Mouse (Mus musculus) heart, embryonic 10.5 days (tissue): Measurements from ENCODE around the gene Celf2. TPM values are rescaled to one million over a fixed set of nuclear protein-coding genes. Genes with fewer than 3 reads are reported as not detected.

ENCODE experiments used
- DNase-seq: peaks from one replicate; pipeline ENCODE4 v3.0.0-alpha.2; 2017; ENCODE audit warnings: low spot score
- H3K27ac ChIP-seq: fragments of 300-500 bp; sonication (generic); 2 replicates; pipeline ENCODE4 v1.5.1; 2016; ENCODE audit warnings: mild to moderate bottlenecking
- H3K27me3 ChIP-seq: fragments of 300-500 bp; sonication (generic); 2 replicates; pipeline ENCODE4 v1.6.1; 2016; ENCODE audit warnings: mild to moderate bottlenecking; ENCODE audit not compliant: poor library complexity, insufficient read depth, severe bottlenecking
- H3K36me3 ChIP-seq: fragments of 300-500 bp; sonication (generic); 2 replicates; pipeline ENCODE4 v1.6.1; 2016; ENCODE audit warnings: mild to moderate bottlenecking, moderate library complexity
- H3K4me1 ChIP-seq: fragments of 300-500 bp; sonication (generic); 2 replicates; pipeline ENCODE4 v1.6.1; 2016; ENCODE audit warnings: mild to moderate bottlenecking
- H3K4me3 ChIP-seq: fragments of 300-500 bp; sonication (generic); 2 replicates; pipeline ENCODE4 v1.5.1; 2016; ENCODE audit warnings: mild to moderate bottlenecking, moderate library complexity
- H3K9me3 ChIP-seq: fragments of 300-500 bp; sonication (generic); 2 replicates; pipeline ENCODE4 v1.6.1; 2016; ENCODE audit warnings: mild to moderate bottlenecking, moderate library complexity
- WGBS: fragments of 180-500 bp; shearing (Covaris S2); methylation state at CpG from one replicate; pipeline ENCODE4 v1.1.7; 2016; 5-methylcytosine and 5-hydroxymethylcytosine counted together
- polyA plus RNA-seq: library from polyadenylated mRNA; unstranded; fragments of >200 nt; fragmentation: Nextera tagmentation; extraction: Ambion mirVana; gene quantifications from 2 replicates; pipeline ENCODE4 v1.2.1, GENCODE M21; 2016

Gene Celf2
- polyA plus RNA-seq, 1 experiment from 2014 or later: 38.2 TPM

- Histone ChIP-seq H3K9me3 (no peaks in the 10 kb centered on the region), H3K27ac (no peak overlapping the region), H3K4me3 (no peak overlapping the region), H3K27me3 (no peaks in the 10 kb centered on the region), H3K4me1 (no peaks in the 10 kb centered on the region), H3K36me3 (no peaks in the 10 kb centered on the region)
- no peak for DNase-seq
- WGBS: 77% methylated on average over 15 of the region's 15 CpGs
Observed at GRCm38 (mm10) chr2:7207691-7208504, 301.5 kb downstream of the Celf2 start.

DNA sequence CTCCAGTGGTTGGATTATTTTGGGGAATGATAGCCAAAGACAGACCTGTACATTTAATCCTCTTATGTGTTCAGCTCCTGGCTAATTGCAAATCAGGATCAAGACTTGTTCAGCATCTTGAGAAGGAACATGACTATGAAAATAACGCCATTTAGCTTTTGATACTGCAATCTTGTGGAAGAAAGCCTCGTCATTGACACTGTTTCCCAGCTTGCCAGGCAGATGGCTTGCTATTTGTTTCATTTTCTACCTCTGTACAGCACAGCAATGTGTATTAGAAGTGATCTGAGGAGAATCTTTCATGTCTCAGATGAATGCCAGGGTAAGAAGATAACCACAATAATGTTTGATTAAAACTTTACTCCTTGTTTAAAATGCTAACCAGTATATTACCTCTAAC lies 315.9 kb downstream of the Celf2 start:
- H3K36me3 ChIP-seq: no peaks in the 10 kb centered on the region
- no peaks in the 10 kb centered on the region for H3K27me3 ChIP-seq
- 71% methylated on average over 2 of the region's 2 CpGs for WGBS
- DNase-seq: no peak
- H3K4me1 ChIP-seq: no peaks in the 10 kb centered on the region
- H3K9me3 ChIP-seq: no peaks in the 10 kb centered on the region
- no peak overlapping the region for H3K27ac ChIP-seq
- no peak overlapping the region for H3K4me3 ChIP-seq

DNA sequence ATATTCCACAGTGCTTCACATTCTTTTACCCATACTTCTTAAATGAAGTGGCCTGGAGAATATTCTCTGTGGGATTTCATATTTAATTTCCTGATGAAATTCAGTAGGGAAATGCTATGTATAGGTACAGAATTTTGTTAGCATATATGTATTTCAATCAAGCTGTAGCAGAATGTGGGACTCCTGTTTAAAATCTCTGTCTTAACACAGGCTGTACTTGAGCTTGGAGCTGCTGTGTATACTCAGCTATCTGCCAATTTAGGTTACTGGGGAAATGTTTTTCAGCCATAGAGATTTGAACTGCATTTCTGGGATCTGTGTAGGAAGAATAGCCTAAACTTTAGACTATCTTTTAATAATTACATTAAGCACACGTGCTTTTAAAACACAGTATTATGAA lies 330.2 kb downstream of the Celf2 start:
- Histone ChIP-seq H3K4me1 (no peaks in the 10 kb centered on the region), H3K36me3 (no peaks in the 10 kb centered on the region), H3K27me3 (no peaks in the 10 kb centered on the region), H3K4me3 (no peak overlapping the region), H3K27ac (no peak overlapping the region), H3K9me3 (no peaks in the 10 kb centered on the region)
- no peak for DNase-seq
- 56% methylated on average over 1 of the region's 1 CpGs for WGBS

DNA sequence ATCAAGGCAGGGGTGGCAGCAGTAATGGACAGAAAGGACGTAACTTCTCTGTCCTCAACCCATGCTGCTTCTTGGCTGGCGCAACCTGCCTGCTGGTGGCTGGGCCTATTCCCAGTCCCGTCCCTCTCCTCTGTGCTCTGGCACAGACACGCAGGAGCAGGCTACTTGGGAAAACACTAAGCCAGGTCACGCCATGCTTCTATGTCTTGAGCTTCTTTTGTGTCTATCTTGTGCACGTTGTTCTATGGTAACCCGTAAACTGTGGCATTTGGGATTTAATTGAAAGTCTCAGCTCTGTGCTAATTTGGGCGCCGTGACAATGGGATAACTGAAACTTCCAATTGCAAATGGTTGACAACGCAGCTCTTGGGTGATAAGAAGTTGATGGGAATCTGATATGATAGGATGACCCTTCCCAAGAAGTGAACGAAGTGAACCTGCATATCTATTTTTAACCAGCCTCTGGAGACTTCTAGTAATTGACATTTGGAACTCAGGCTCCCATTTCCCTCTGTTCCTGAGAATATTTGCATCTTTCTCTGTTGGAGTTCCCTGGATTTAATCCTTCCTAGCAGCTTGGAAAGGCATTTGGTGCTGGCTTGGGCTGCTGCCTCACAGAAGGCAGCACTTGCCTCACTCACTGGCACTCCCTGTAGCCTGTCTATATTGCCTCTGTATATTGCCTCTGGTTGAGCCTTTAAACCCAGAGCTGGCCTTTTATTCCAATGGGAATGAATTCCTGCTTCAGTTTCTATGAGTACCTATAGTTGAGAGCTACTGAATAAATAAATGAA lies 335.9 kb downstream of the Celf2 start:
- H3K27ac ChIP-seq: no peak overlapping the region
- H3K4me3 ChIP-seq: no peak overlapping the region
- H3K9me3 ChIP-seq: no peaks in the 10 kb centered on the region
- no peaks in the 10 kb centered on the region for H3K36me3 ChIP-seq
- no peaks in the 10 kb centered on the region for H3K27me3 ChIP-seq
- H3K4me1 ChIP-seq: no peaks in the 10 kb centered on the region
- 68% methylated on average over 11 of the region's 11 CpGs for WGBS
- no peak for DNase-seq

DNA sequence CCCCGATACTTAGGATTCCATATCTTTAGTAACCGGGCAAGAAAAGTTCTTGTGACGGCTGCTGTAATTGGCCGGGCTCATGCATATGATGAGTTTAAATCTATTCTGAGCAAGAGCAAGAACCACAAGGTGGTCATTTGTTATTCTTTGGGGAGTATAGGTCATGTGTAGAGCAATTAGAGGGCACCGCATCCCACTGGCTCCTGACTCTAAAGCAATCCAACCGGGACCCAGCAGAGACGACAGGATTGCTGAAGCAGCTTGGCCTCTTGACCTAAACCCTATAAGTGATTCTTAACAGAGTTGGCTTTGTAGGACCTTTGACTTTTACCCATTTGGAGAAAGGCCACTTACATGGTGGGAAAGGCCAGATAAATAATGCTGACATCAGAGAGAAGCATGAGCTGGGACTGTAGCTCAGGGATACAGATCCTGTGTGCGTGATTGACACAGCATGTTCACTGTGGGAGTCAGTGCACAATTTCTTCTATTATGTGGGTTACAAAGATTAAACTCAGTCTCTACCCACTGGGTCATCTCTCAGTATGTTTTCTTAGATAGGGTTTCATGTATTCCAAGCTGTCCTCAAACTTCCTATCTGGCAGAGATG lies 338.2 kb downstream of the Celf2 start:
- no peaks in the 10 kb centered on the region for H3K27me3 ChIP-seq
- H3K36me3 ChIP-seq: no peaks in the 10 kb centered on the region
- H3K9me3 ChIP-seq: no peaks in the 10 kb centered on the region
- H3K27ac ChIP-seq: no peak overlapping the region
- no peak for DNase-seq
- H3K4me1 ChIP-seq: no peaks in the 10 kb centered on the region
- H3K4me3 ChIP-seq: no peak overlapping the region
- WGBS: 64% methylated on average over 8 of the region's 8 CpGs

DNA sequence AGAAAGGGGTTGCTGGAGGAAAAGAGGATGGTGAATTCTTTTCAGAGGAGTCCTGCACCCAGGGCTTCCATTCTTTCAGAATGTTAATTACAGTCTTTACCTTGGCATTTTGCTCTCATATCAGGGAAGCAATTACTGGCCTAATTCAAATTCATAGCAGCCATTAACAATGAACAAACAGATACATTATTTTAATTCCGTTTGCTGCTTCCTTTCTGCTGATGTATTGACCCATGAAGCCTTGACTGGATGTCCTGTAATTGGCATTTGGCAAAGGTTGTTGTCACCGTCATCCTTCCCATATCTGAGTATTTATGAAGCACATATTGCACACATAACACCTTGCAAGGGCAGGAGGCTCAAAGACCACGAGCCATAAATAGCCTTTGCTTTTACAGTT lies 343.6 kb downstream of the Celf2 start:
- Histone ChIP-seq H3K36me3 (no peaks in the 10 kb centered on the region), H3K27me3 (no peaks in the 10 kb centered on the region), H3K4me1 (no peaks in the 10 kb centered on the region), H3K9me3 (no peaks in the 10 kb centered on the region), H3K27ac (no peak overlapping the region), H3K4me3 (no peak overlapping the region)
- DNase-seq: no peak
- WGBS: 80% methylated on average over 3 of the region's 3 CpGs

DNA sequence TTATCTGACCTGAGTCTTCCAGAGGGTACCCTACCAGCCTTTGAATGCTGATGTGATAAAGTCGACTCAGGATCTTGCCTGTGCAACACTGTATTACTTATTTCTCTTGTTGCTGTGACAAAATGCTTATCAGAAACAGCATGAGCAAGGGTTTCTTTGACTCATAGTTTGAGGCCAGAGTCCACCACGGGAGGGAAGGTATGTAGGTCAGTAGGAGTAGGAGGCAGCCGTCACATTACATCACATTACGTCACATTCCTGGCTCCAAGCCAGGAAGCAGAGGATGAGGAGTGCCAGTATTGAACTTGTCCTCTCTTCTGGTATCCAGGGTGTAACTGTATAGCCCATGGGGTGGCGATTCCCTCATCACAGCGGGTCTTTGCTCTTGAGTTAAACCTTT lies 349.3 kb downstream of the Celf2 start:
- H3K9me3 ChIP-seq: no peaks in the 10 kb centered on the region
- no peaks in the 10 kb centered on the region for H3K27me3 ChIP-seq
- 51% methylated on average over 6 of the region's 6 CpGs for WGBS
- H3K4me1 ChIP-seq: peaks cover 3% of the 10 kb centered on the region
- H3K27ac ChIP-seq: no peak overlapping the region
- no peak for DNase-seq
- H3K4me3 ChIP-seq: no peak overlapping the region
- H3K36me3 ChIP-seq: no peaks in the 10 kb centered on the region

DNA sequence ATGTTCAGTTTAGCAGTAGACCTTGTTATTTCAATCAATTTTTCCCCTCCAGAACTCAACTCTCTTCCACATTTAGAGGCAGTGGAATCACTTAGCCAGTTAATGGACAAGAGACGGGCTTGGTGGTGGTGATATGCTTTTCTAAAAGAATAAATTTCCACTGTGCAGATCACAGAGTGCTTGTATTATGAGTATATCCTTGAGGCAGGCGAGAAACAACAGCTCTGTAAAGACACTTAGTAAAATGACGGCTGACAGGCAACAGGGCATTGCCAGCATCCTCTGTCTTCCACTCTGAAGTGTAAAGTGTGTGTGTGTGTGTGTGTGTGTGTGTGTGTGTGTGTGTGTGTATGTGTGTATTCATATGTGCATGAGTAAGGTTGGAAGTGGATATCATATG lies 362.1 kb downstream of the Celf2 start:
- 77% methylated on average over 3 of the region's 3 CpGs for WGBS
- H3K36me3 ChIP-seq: no peaks in the 10 kb centered on the region
- no peak overlapping the region for H3K27ac ChIP-seq
- H3K4me3 ChIP-seq: no peak overlapping the region
- no peaks in the 10 kb centered on the region for H3K9me3 ChIP-seq
- H3K4me1 ChIP-seq: no peaks in the 10 kb centered on the region
- no peak for DNase-seq
- H3K27me3 ChIP-seq: no peaks in the 10 kb centered on the region

DNA sequence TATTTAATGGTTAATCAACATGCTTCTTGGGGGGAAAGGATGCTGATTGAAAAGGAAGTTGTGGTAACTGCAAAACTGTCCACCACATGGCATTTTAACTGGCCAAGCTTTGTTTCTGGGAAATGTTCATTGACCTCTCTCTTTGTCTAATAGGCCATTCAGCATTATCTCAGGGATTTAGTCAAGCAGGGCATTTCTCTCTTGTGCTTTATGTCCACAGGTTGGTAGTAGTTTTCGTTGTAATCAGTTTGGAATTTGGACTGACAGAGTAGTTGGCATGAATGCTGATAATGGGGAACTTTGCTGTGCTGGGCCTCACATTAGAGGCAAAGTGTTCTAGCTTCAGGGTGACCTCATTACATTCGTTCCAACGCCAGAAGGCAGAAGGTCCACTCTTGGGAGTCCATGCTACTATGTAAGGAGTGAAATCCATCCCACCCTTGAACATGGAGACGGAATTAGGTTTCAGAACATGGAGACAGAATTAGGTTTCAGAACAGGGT lies 363.8 kb downstream of the Celf2 start:
- no peak overlapping the region for H3K4me3 ChIP-seq
- WGBS: 71% methylated on average over 4 of the region's 4 CpGs

DNA sequence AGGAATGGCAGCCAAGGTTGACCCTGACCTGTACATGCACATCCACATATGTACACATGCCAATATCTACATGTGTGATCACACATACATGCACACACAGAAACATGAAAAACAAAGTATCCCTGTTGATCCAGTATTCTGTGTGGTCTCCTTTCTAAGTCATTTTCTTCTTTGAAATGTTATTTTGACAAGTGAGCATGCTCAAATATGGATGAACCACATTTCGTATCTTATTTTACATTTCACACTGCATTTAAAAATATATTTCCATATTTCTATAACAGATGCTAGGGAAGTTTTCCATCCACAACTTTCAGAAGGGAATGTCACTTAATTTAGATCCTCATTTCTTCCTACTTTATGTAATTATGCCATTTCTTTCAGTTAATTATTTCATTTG lies 364.5 kb downstream of the Celf2 start:
- WGBS: 82% methylated on average over 1 of the region's 1 CpGs
- no peaks in the 10 kb centered on the region for H3K4me1 ChIP-seq
- H3K9me3 ChIP-seq: no peaks in the 10 kb centered on the region
- no peak overlapping the region for H3K4me3 ChIP-seq
- no peak for DNase-seq
- H3K27me3 ChIP-seq: no peaks in the 10 kb centered on the region
- no peak overlapping the region for H3K27ac ChIP-seq
- H3K36me3 ChIP-seq: no peaks in the 10 kb centered on the region

More for the DNA sequence above, 363.8 kb downstream of the Celf2 start:
- Histone ChIP-seq H3K27me3 (no peaks in the 10 kb centered on the region), H3K36me3 (no peaks in the 10 kb centered on the region), H3K9me3 (no peaks in the 10 kb centered on the region), H3K4me1 (no peaks in the 10 kb centered on the region), H3K27ac (no peak overlapping the region)
- DNase-seq: no peak

- 77% methylated on average over 2 of the region's 2 CpGs for WGBS
- H3K4me3 ChIP-seq: no peak overlapping the region
- no peaks in the 10 kb centered on the region for H3K27me3 ChIP-seq
- no peaks in the 10 kb centered on the region for H3K36me3 ChIP-seq
- peaks cover 5% of the 10 kb centered on the region for H3K4me1 ChIP-seq
- no peak overlapping the region for H3K27ac ChIP-seq
- DNase-seq: no peak
- no peaks in the 10 kb centered on the region for H3K9me3 ChIP-seq
Observed at GRCm38 (mm10) chr2:7123366-7123765, 386.0 kb downstream of the Celf2 start.

DNA sequence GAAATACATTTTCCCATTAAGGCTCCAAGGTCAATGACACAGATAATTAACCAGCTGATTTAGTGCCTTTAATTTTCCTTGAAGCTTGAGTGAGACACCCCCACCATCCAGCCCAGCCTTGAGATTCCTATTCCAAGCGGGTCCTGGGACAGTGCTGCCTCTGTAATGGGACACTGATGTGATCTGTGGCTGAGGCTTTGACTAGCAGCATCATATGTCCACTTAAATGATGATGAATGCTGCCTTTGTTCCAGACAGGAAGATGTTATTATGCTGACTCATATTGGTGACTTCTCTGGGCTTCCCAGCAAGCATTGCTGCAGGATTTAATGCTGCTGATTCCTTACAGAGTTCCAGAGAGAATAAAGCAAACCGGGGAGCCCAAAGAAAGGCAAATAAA lies 393.6 kb downstream of the Celf2 start:
- Histone ChIP-seq H3K4me1 (no peaks in the 10 kb centered on the region), H3K9me3 (no peaks in the 10 kb centered on the region), H3K27ac (no peak overlapping the region), H3K36me3 (no peaks in the 10 kb centered on the region), H3K4me3 (no peak overlapping the region), H3K27me3 (no peaks in the 10 kb centered on the region)
- no peak for DNase-seq
- 48% methylated on average over 2 of the region's 2 CpGs for WGBS

DNA sequence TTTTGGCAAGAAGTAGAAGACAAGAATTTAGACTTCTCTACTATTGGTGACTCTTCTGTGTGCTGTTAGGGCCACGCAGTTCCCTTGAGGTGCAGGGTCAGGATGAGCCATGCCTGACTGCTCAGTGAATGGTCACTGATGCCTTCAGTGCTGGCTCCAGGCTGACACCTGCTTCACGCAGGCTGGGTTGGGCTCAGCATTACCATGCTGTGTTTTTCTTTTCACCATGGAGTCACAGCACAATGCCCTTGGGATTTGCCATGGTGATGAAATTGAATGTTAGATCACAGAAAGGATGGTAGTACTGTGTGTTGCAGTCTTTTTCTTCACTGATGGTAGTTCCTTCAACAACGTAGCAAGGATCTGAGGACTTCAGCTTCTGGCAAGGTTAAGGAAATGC lies 394.2 kb downstream of the Celf2 start:
- no peak for DNase-seq
- no peak overlapping the region for H3K27ac ChIP-seq
- H3K4me1 ChIP-seq: no peaks in the 10 kb centered on the region
- no peak overlapping the region for H3K4me3 ChIP-seq
- no peaks in the 10 kb centered on the region for H3K27me3 ChIP-seq
- no peaks in the 10 kb centered on the region for H3K9me3 ChIP-seq
- no peaks in the 10 kb centered on the region for H3K36me3 ChIP-seq
- 79% methylated on average over 3 of the region's 3 CpGs for WGBS
